Mouse (Mus musculus): ENCODE results near the gene Shc1.

DNA sequence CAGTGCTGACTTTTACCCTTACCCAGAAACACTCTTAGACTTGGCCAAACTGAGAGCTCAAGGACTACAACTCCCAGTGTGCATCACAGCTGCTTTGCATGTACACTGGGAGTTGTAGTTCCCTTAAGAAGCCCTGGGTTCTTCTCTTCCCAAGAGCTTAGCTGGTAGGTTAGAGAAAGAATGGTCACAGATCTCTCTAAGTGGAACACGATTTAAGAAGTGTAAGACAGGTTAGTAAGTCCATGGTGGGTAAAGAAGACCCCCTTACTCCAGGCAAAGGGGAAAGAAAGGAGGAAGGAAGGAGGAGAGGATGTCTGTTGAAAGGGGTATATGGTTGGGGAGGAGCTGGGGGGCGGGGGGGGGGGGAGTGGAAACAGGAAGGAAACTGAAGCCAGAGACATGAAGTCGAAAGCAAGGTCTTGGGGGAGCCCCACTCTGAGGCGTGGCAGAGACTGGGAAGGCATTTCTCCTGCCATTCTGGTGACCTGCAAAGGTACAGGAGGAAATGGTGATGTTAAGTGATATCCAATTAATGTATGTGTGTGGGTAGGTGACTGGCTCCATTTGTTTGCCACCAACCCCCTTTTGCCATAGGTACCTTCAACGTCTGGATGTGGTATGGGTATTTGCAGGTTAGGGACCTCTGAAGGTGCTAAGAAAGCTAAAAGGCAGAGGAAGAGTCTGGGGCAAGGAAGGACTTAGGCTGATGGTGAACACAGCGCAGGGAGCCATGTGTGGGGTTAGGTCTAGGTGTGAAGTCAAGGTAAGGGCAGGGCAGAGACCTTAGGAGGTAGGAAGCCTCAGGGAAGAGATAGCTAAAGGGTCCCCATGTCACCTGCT, 29.1 kb upstream of the Shc1 start:
- TF ChIP-seq CTCF (IDR thresholded peaks at IDR 0.05; ENCODE audit: low read depth, low read length) (no peak), POLR2A (IDR thresholded peaks at IDR 0.05; ENCODE audit: extremely low read depth, insufficient read depth, low read length) (no peak)
